Mouse (Mus musculus): Measurements from ENCODE around the gene Pacrg.

Gene Pacrg

GRCm38 (mm10) chr17:10495588-10495987 lies 344.5 kb downstream of the Pacrg start:
- DNase-seq (ENCODE audit: low spot score) = no peak

GRCm38 (mm10) chr17:10493124-10493523 lies 347.0 kb downstream of the Pacrg start:
- DNase-seq (ENCODE audit: low spot score) = peak; percentile 48

- no peak for DNase-seq (ENCODE audit: low spot score)
Observed at GRCm38 (mm10) chr17:10490374-10491169, 349.5 kb downstream of the Pacrg start.

- DNase-seq (ENCODE audit: low spot score) = no peak
Observed at GRCm38 (mm10) chr17:10488873-10489272, 351.2 kb downstream of the Pacrg start.

- no peak for DNase-seq (ENCODE audit: low spot score)
Observed at GRCm38 (mm10) chr17:10483945-10484546, 356.1 kb downstream of the Pacrg start.

- no peak for DNase-seq (ENCODE audit: low spot score)
Observed at GRCm38 (mm10) chr17:10481081-10481480, 359.0 kb downstream of the Pacrg start.

- DNase-seq (ENCODE audit: low spot score) = no peak
Observed at GRCm38 (mm10) chr17:10479020-10479707, 360.9 kb downstream of the Pacrg start.

GRCm38 (mm10) chr17:10478377-10478776 lies 361.7 kb downstream of the Pacrg start:
- DNase-seq (ENCODE audit: low spot score) = no peak

GRCm38 (mm10) chr17:10476807-10477206 lies 363.3 kb downstream of the Pacrg start:
- peak; percentile 23 for DNase-seq (ENCODE audit: low spot score)

GRCm38 (mm10) chr17:10474972-10475371 lies 365.1 kb downstream of the Pacrg start:
- no peak for DNase-seq (ENCODE audit: low spot score)

- no peak for DNase-seq (ENCODE audit: low spot score)
Observed at GRCm38 (mm10) chr17:10473826-10474384, 366.2 kb downstream of the Pacrg start.

GRCm38 (mm10) chr17:10473175-10473574 lies 366.9 kb downstream of the Pacrg start:
- DNase-seq (ENCODE audit: low spot score) = no peak

- DNase-seq (ENCODE audit: low spot score) = no peak
Observed at GRCm38 (mm10) chr17:10469874-10470568, 370.1 kb downstream of the Pacrg start.

- no peak for DNase-seq (ENCODE audit: low spot score)
Observed at GRCm38 (mm10) chr17:10467102-10467501, 373.0 kb downstream of the Pacrg start.

- DNase-seq (ENCODE audit: low spot score) = no peak
Observed at GRCm38 (mm10) chr17:10465467-10465866, 374.6 kb downstream of the Pacrg start.

- DNase-seq (ENCODE audit: low spot score) = no peak
Observed at GRCm38 (mm10) chr17:10464700-10465099, 375.4 kb downstream of the Pacrg start.

GRCm38 (mm10) chr17:10463626-10464025 lies 376.5 kb downstream of the Pacrg start:
- no peak for DNase-seq (ENCODE audit: low spot score)

- DNase-seq (ENCODE audit: low spot score) = no peak
Observed at GRCm38 (mm10) chr17:10460916-10461315, 379.2 kb downstream of the Pacrg start.

- DNase-seq (ENCODE audit: low spot score) = no peak
Observed at GRCm38 (mm10) chr17:10458743-10459142, 381.4 kb downstream of the Pacrg start.

GRCm38 (mm10) chr17:10456409-10456808 lies 383.7 kb downstream of the Pacrg start:
- DNase-seq (ENCODE audit: low spot score) = no peak

- DNase-seq (ENCODE audit: low spot score) = no peak
Observed at GRCm38 (mm10) chr17:10455961-10456360, 384.1 kb downstream of the Pacrg start.

- DNase-seq (ENCODE audit: low spot score) = no peak
Observed at GRCm38 (mm10) chr17:10454406-10454805, 385.7 kb downstream of the Pacrg start.

Measured in retina, embryonic 14.5 days (tissue).